Mouse (Mus musculus): ENCODE data around the gene Glb1l. TPM values are rescaled to one million over a fixed set of nuclear protein-coding genes. Genes with fewer than 3 reads are reported as not detected.
"Not testable (repeated sequence)": the region's sequence is repeated elsewhere in the genome, so short reads cannot be mapped to it uniquely, and the experiment has no call there.

Gene Glb1l
- total RNA-seq, 2 experiments from 2014 or later = 2.3 to 4.0 TPM

DNA sequence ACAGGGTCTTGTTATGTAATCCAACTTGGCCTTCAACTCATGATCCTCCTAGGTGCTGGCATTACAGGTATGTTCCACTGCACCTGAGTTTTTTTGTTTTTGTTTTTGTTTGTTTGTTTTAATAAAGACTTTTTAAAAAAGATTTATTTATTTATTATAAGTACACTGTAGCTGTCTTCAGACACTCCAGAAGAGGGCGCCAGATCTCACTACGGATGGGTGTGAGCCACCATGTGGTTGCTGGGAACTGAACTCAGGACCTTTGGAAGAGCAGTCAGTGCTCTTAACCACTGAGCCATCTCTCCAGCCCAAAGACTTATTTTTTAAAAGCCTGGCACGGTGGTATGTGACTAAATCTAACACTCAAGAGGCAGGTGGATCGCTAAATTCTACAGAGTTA, 21.9 kb upstream of the Glb1l start:
- not testable (repeated sequence) for DNase-seq (ENCODE audit: low spot score)
- intact Hi-C loops (cut with DNase I) = loop anchor here (2.0 kb wide), 1 partner anchor 14 kb away; the partner anchor contains the start of gene Tuba4a

DNA sequence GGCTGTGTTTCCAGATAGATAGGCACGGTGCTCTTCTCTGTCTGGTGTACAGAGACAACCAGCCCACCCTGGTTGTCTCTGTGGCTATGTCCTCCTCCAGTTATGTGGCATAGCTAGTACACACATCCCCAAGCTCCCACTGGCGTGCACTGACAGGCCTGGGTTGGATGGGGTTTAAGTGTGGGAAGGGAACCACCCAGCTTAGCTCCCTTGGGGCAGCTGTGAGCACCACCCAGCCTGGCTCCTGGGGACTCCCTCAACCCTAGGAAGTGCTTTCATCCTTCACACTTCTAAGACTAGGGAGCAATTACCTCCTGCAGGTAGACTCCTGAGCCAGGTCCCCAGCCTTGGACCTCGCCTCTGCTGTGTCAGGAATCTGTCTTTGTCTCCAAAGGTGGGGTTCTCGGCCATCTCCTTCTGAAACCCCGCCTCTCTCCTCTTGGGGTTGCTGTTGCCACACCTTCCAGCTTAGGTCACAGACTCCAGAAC, 21.1 kb upstream of the Glb1l start, which contains the start of gene A630095N17Rik:
A630095N17Rik (minus strand) TSS at position 439 of the 489 bp plus-strand sequence.
- intact Hi-C loops (cut with DNase I) = loop anchor here (2.0 kb wide), 1 partner anchor 13 kb away; the partner anchor contains the start of gene Tuba4a
- no peak for DNase-seq (ENCODE audit: low spot score)

DNA sequence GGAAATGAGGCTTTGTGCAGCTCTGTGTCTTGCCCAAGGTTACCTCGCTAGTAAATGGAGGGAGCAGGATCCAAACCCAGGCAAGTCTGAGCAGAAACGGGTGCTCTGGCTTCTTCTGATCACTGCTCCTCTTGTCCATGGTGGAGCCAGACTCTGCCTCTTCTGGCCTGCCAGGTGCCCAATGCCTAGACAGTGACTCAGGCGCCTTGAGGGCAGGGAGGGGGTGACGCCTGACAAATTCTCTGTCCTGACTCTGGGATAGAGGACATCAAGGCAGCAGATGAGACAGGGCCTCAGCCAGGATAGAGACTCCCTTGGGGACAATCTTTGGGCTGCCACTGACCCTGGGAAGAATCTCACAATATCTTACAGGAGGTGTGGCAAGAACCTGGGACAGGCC, 20.6 kb upstream of the Glb1l start:
- no peak for DNase-seq (ENCODE audit: low spot score)
- intact Hi-C loops (cut with DNase I) = no loop called here

DNA sequence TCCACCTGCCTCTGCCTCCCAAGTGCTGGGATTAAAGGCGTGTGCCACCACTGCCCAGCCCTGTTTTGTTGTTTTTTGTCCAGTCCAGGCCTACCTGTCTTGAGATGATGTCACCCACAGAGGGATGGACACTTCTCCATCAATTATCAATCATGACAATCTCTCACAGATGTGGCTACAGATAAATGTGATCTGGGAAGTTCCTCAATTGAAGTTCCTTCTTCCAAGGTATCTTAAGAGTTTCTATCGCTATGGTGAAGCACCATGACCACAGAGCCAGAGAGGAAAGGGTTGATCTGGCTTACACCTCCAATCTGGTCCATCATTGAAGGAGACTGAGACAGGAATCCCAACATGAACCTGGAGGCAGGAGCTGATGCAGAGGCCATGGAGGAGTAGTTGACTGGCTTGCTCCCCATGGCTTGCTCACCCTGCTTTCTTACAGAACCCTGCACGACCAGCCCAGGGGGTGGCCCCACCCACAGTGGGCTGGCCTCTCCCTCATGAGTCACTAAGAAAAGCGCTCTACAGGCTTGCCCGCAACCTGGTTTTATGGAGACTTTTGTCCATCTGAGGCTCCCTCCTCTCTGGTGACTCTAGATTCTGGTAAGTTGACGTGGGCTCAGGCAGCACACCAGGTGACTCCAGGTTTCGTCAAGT, 19.9 kb upstream of the Glb1l start:
- intact Hi-C loops (cut with DNase I) = no loop called here
- no peak for DNase-seq (ENCODE audit: low spot score)

DNA sequence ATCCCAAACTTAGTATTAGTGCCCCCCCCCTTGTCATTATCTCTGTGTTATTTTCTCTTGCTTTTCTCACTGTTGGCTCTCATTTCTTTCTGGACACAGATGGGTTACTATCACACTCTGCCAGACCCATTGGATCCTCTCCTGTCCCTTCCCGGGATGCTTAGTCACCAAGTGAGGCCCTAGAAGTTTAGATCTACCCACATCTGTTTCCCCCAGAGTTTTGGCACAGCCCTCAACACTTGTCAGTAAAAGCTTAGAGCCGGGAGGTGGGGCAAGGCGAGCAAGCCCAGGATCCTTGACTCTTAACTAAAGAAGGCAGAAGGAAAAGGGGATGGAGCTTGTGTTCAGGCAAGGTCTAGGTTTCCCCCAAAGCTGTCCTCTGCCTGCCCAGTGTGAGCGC, 18.5 kb upstream of the Glb1l start:
- no peak for DNase-seq (ENCODE audit: low spot score)
- intact Hi-C loops (cut with DNase I) = no loop called here

DNA sequence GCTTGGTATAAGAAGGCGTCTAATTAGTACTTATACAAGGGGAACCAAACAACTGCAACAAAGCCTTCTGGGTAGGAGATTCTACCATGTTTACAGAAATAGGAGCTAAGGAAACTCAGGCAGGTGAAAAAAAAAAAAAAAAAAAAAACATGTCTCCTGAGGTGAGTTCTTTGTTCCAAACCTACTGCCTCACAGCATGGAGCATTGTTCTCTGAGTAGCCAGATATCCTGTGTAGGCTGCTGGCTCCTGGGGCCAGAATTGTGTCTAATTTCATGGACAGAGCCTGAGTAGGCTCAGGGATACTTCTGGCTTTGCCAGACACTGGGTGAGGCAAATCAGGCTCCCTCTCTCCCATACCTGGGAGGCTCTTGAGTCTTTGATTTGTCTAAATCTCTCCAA, 17.0 kb upstream of the Glb1l start:
- intact Hi-C loops (cut with DNase I) = no loop called here
- DNase-seq (ENCODE audit: low spot score) = no peak

DNA sequence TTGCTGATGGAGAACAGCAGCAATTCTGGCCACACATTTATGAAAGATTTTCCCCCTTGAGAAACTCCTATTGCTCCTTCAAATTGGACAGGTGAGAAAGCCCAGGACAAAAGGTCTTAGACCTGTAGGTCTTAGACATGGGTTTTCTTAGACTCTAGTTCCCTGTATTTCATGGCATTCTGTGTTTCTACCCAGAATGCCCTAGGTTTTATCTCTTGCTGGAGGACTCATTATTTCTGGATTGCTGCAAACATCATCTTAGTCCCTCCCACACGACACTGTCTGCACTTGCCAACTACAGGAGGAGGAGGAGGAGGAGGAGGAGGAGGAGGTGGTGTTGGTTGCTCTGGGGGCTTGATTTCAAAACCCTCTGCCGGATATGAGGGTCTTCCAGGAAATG, 15.5 kb upstream of the Glb1l start:
- intact Hi-C loops (cut with DNase I) = no loop called here
- no peak for DNase-seq (ENCODE audit: low spot score)

DNA sequence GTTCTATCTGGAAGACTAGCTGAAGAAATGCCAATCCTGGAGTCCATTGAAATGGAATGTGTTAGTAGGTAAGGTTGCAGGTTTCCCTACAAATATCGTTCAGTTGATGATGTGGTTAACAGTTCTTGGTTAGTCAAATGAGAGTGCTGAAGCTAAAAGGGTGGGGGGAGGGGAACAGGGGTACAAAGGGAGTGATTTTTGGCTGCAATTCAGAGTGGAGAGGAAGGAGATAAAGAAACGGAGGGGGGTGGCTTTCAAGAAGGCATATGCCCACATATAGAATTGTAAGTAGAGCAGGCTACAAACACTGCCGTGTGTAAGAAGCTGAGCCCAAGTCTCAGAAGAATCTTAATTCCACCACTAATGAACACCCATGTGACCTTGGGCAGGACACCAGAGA, 14.9 kb upstream of the Glb1l start:
- intact Hi-C loops (cut with DNase I) = no loop called here

DNA sequence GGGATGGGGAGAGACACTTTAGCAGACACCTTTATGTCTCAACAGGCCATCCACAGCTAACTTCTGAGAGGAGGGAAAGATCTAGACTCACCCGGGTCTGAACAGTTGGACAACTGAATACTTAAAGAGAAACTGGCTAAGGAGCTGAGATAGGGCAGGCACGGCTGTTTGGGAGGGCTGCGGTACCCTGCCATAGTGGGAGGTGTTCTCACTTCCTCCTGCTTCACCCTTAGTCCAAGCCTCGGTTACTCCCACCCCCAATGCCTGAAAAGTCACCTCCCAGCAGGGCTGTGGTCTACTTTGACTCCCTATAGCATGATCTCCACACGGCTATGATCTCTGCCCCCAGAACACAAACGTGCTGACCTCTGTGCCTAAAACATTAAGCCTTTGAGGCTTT, 12.9 kb upstream of the Glb1l start:
- DNase-seq (ENCODE audit: low spot score) = no peak
- intact Hi-C loops (cut with DNase I) = no loop called here

More for the DNA sequence above, 14.9 kb upstream of the Glb1l start:
- no peak for DNase-seq (ENCODE audit: low spot score)

DNA sequence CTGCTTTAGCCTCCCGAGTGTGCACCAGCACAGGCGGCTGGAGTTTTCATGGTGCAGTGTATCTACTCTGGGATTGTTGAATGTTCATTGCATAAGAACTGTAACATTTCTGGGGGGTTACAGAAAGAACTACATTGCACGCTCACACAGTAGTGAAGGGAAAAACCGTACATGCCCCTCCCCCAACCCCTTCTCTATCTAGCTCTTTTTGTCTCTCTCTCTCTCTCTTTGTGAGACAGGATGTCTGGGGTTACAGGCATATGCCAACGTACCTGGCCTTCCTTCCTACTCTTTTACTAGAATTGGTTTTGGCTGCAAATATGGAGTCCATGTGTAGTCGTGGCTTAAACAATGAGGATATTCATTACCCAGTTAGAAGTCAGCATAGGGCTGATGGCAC, 12.3 kb upstream of the Glb1l start:
- DNase-seq (ENCODE audit: low spot score) = no peak
- intact Hi-C loops (cut with DNase I) = no loop called here

DNA sequence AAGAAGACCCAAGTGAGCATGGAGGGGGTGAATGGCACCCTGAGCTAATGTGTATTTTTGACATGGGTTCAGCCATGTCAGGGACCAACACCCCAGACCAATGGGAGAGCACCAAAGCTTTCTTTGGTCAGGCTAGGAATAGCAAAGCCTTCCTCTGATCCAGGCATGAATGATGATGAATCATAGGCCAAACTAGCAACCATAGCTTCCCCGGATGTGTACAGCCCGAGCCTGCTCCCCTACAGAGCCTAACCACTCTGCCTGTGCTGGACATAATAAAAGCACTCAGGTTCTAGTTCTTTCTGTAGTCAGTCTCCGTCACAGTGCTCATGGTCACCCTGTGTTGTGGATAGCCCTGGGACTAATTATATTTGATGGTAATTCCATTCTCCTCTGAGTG, 10.9 kb upstream of the Glb1l start:
- no peak for DNase-seq (ENCODE audit: low spot score)
- intact Hi-C loops (cut with DNase I) = no loop called here

DNA sequence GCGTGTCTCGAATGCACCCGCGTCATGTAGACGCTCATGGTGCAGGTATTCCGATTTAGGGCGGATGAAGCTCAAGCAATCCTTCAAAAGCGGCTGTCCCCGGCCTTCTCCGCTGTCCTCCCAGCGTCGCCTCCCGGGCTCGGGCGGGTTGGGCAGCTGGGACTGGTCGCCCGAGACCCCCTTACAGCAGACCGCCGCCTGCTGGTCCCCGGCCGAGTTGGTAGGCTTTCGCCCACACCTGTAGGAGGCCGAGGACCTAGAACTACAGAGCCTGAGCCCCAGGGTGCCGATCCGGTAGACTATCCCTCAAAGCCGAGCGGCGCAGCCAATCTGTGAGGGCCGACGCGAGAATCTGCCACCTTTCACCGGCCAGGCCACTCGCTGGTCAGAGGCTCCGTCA, 8.9 kb upstream of the Glb1l start, which contains the start of gene Tuba4a:
Tuba4a (minus strand) TSS at position 335 of the 400 bp plus-strand sequence.
- intact Hi-C loops (cut with DNase I) = loop anchor here (2.0 kb wide), 1 partner anchor 13 kb away; the partner anchor contains the start of gene A630095N17Rik
- no peak for DNase-seq (ENCODE audit: low spot score)

DNA sequence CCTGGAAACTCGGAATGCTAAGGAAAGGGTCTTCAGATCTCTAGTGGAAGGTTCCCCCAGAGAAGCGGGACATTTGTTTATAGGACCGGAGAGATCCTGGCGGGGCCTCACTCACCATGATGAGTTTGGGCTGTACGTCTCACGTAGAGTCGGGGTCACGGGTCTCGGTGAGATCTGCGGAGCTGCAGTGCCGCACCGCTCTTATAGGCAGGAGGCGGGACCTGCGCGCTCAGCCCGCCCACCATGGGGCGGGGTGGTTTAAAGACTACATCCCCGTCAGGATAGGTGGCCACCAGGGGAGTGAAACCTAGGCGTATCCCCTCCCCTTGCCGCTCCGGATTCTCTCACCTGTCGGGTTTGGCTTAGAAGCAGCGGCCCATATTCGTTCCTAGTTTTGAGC, 8.5 kb upstream of the Glb1l start:
- intact Hi-C loops (cut with DNase I) = loop anchor here (2.0 kb wide), 1 partner anchor 14 kb away; the partner anchor contains the start of gene A630095N17Rik
- DNase-seq (ENCODE audit: low spot score) = peak; percentile 69

DNA sequence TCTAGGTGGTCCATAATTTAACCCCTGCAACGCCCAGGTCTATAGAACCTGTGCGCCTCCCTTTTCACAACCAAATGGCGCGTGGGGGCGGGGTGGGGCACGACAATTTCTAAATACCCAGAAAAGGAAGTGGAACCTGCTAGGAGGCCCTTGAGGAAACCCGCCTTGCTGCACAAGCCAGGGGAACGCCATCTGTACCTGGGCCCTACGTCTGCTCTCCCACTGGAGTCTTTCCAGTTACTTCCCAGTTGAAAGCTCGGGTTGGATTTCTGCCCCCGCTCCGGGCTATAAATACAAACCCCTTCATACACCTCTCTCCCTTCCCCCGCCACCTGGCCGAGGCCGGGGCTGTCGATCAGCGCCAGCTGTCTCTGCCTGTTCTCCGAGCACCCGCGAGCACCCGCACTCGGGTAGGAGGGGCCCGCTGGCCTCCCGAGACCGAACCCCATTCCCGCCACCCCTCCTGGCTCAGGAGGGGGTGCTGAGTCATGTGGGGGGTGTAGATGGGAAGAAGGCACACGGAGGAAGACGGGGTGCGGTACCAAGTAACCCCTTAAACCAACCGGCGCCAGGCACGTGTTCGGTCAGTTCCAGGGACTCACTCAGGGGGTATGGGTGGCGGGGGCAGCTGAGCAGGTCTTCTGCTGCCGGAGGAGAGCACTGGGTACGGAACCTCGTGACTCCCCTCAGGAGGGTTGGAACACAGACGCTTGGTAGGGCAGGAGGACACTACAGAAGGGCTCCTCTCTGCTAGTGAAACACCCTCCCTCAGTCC, 7.8 kb upstream of the Glb1l start:
- DNase-seq (ENCODE audit: low spot score) = peak; percentile 28
- intact Hi-C loops (cut with DNase I) = loop anchor here (2.0 kb wide), 1 partner anchor 14 kb away; the partner anchor contains the start of gene A630095N17Rik

DNA sequence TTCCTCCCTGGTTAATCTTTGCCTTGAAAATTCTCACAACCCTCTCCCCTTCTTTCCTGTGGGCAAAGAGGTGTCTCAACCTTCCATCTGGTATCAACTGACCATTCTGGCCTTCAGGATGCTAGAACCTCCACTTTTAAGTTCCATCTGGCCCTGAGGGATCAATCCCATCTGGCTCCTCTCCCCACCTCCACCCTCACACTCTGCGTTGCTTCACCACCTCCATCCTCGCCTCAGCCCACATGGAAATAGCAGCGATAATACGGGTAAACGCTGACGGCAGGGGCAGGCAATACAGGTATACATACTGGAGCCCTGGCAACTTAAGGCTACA, 7.2 kb upstream of the Glb1l start:
- intact Hi-C loops (cut with DNase I) = loop anchor here (2.0 kb wide), 1 partner anchor 15 kb away; the partner anchor contains the start of gene A630095N17Rik
- DNase-seq (ENCODE audit: low spot score) = no peak

DNA sequence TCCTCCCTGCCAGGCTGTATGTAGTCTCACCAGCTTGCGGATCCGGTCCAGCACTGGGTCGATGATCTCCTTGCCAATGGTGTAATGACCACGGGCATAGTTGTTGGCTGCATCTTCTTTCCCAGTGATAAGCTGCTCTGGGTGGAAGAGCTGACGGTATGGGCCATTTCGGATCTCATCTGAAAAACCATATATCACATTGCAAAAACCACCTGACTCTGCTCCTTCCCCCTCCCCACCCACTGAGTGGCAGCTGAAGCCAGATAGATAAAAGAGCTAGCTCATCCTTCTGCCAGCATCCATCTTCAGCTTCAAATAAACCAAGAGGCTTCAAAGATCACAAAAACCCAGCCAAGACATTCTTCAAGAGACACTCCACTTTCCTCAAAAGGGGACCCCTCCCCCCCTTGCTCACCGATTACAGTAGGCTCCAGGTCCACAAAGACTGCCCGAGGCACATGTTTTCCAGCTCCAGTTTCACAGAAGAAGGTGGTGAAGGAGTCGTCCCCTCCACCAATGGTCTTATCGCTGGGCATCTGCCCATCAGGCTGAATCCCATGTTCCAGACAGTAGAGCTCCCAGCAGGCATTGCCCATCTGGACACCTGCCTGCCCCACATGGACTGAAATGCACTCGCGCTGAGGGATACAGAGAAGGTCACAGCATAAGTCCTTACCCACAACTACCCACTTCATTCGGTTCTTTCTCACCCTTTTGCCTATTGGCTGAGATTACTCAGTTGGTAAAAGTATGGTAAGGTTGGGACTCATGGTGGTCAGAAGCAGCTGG, 6.4 kb upstream of the Glb1l start:
- intact Hi-C loops (cut with DNase I) = no loop called here
- peak; percentile 28 for DNase-seq (ENCODE audit: low spot score)

DNA sequence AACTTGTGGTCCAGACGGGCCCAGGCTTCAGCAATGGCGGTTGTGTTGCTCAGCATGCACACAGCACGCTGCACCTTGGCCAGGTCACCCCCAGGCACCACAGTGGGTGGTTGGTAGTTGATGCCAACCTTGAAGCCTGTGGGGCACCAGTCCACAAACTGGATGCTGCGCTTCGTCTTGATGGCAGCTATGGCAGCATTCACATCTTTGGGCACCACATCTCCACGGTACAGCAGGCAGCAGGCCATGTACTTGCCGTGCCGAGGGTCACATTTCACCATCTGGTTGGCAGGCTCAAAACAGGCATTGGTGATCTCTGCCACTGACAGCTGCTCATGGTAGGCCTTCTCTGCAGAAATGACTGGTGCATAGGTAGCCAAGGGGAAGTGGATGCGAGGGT, 5.2 kb upstream of the Glb1l start:
- no peak for DNase-seq (ENCODE audit: low spot score)
- intact Hi-C loops (cut with DNase I) = no loop called here

DNA sequence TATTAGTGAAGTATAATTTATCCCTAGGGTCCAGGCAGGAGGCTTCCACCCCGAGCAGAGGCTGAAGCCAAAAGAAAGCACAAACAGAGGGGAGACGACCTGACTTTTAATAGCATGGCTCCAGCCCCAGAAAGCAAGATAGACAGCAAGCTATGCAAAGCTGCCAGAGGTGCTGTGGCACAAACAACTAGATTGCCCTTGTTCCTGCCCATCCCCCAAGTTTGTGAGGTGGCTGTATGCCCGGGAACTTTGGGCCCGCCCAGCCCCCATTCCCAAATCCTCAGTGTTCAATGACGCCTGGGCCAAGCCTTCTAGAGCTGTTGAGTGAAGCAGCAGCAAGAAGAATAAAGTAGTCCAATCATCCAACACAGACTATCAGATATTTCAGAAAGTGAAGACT, 4.3 kb upstream of the Glb1l start:
- DNase-seq (ENCODE audit: low spot score) = peak; percentile 38
- intact Hi-C loops (cut with DNase I) = no loop called here

DNA sequence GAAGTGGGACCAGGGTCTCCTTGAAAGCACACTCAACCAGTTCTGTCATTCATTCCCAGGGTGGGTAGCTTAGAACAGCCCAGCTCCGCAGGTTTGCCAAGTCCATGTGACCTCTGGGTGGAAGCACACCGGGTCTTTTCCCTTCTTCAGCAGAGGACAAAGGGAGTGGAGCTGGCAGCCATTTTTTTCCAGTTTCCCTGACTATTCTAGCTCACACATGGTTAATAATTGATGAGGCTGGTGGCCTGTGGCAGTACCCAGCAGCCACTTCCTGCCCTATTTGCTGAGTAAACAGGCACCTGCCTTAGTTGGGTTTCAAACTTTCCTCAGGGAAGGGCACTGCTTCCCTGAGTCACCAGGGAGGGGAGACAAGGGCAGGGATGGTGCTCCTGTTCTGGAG, 3.8 kb upstream of the Glb1l start:
- DNase-seq (ENCODE audit: low spot score) = no peak
- intact Hi-C loops (cut with DNase I) = no loop called here

DNA sequence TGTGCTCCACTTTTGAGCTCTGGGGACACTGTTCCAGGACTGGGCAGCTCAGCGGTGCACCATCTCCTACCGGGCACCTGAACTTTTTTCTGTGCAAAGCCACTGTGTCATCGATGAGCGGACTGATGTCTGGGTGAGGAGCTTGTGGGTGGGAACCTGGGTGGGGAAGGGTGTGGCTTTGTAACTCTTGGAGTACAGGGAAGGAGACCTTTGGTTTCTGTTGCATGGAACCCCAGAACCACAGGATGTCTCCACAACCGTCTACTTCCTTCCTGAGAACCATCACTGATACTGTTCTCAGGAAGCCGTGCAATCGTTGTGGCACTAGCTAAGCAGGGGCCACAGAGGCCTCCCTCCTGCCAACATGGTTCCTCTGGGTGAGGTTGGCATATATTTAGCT, 2.5 kb upstream of the Glb1l start:
- DNase-seq (ENCODE audit: low spot score) = no peak

More for the DNA sequence above, 2.5 kb upstream of the Glb1l start:
- intact Hi-C loops (cut with DNase I) = no loop called here

Measured in heart, postnatal 25 days (tissue).